Mouse (Mus musculus): ENCODE data around the gene Ubtf.

Gene Ubtf

DNA sequence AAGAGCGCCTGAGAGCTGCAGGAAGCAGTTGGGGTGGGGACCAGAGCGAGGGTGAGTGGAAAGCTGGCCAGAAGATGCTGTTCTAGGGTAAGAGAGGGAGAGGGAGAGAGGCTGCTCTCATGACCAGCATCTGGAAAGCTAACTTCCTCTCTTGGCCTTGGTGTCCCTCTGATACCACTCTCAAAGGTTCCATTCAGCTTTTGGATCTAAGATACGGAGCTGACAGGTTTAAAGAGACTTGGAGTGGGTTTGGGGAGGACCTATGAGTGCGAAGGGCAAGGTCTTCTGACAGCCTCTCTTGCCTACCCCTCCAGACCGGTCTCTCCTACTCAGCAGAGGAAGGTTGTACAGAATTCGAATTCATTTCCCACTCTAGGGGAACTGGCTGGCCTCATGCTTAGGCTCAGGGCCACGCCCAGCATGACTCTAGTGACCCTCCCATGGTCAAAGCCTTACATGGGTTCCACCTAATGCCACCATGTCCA, 28.6 kb upstream of the Ubtf start:
- in situ Hi-C loops (cut with MboI, MseI): no loop called here

DNA sequence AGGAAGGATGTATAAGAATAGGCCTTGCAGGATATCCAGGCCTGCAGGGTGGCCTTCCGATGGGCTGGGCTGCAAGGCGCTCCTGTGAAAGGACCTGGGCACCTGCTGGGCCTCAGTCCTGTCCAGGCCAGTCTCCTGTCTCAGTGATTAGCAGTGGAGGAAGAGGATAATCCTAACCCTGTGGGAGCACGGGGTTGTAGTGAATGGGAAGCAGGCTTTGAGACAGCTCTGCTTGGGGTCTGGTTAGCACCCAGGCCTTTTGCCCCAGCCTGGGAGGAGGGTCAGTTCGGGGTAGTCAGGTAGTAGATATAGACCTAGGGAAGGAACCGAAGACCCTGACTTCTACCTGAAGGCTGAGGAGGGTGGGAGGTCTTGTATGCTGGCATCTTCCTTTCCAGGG, 28.1 kb upstream of the Ubtf start:
- in situ Hi-C loops (cut with MboI, MseI): no loop called here

DNA sequence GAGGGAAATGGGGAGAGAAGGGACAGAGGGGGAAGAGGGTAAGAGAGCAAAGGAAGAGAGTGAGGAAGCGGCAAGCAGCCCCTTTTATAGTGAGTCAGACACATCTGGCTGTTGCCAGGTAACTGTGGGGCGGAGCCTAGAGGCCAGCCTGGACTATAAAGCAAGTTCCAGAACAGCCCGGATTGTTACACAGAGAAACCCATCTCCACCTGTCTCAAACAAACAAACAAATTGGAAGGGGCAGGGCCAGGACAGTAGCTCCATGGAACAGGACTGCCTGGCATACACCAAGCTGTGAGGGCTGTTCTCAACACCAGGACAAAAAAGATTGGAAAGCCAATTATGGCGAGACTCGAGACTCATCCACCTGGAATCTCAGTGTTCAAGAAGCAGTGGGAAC, 27.4 kb upstream of the Ubtf start:
- in situ Hi-C loops (cut with MboI, MseI): no loop called here

DNA sequence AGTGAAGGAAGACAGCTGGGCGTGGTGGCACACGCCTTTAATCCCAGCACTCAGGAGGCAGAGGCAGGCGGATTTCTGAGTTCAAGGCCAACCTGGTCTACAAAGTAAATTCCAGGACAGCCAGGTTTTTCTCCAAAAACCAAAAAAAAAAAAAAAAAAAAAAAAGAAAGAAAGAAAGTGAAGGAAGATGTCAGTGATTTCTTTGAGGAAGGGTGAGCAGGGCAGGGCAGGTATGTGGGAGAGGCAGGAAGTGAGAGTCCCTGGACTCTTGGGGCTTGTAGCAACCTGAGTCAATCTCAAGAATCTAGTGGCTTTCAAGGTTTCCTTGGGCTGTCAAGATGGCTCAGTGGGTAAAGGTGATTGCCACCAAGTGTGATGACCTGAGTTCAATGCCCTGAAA, 24.9 kb upstream of the Ubtf start:
- in situ Hi-C loops (cut with MboI, MseI): no loop called here

DNA sequence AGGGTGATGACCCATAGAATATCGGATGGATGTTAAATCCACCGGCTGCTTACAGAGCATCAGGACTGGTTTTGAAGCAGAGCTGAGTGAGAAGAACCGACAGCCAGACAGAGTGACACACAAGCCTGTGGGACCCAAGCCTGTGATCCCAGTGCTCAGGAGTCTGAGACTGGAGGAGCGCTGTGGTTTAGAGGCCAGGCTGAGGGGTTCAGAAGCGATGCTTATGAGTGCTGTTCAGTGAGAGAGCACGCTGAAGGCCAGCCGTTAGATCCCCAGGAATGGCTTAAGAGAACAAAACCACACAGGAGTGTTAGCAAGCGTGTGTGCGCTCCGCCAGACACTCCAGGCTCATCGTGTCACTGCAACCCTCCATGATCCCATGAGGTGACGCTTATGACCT, 23.2 kb upstream of the Ubtf start:
- in situ Hi-C loops (cut with MboI, MseI): no loop called here

DNA sequence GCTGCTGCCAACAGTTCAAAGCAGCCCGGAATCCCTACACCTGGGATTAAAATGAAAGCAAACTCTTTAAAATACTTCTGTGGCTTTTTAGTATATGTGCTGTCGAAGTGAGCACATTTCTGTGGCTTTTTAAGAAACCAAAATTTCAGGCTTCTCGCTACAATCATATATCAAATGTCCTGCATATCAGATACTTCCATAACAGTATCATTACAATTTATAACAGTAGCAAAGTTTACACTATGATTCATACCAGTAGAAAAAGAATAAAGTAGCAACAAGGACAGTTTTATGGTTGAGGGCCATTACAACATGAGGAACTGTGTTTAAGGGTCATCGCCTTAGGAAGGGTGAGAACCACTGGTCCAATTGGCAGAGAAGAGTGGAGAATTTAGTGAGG, 21.6 kb upstream of the Ubtf start:
- in situ Hi-C loops (cut with MboI, MseI): no loop called here

DNA sequence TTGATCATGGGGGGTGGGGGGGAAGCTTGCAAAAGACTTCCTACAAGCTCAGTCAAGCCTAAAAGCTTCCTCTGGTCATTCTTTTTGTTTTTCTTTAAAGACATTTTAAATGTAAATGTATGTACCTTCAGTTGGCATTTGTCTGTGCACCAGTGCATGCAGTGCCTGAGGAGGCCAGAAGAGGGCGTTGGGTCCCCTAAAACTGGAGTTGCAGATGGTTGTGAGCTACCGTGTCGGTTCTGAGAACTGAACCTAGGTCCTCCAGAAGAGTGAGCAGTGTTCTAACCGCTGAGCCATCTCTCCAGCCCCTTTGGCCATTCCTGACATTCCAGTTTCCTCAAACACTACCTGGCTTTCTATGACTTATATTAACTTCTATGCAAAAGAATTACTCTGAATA, 20.1 kb upstream of the Ubtf start:
- in situ Hi-C loops (cut with MboI, MseI): loop anchor here (10.0 kb wide), 1 partner anchor 605 kb away; the partner anchor contains the start of gene C1ql1

DNA sequence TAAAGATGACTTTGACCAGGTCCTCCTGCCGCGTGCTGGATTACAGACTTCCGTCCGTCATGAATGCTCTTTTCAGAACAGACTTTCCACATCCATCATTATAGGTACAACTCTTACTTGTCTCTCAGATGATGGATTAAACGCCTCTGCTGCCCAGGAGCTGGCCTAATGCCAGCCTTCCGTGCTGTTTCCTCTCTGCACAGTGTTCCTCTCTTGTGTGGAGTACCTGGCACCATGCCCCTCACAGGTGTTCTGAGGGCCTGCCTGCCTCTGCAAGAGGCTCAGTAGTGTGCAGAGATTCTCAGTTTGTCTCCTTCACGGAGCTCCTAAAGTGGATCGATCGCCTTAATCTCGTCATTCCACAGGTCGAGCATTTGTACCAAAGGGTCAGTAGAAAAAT, 19.7 kb upstream of the Ubtf start:
- in situ Hi-C loops (cut with MboI, MseI): loop anchor here (10.0 kb wide), 1 partner anchor 606 kb away; the partner anchor contains the start of gene C1ql1

DNA sequence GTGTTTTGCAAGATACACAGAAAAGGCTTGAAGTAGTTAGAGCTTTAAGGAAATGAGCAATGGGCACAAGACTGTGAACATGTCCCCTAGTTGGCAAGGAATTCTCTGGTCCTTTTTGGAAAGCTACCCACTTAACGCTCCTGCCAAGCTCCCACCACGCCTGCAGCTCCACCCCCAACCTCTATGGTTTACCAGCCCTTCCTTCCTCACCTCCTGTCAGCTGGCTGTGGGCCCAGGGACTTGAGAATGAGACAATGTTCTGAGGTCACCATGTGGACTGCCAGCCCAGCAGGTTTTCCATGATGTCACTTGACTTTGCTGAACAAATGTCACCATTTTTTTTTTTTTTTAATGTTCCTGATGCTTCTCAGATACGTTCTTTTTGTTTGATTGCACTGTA, 19.0 kb upstream of the Ubtf start:
- in situ Hi-C loops (cut with MboI, MseI): loop anchor here (10.0 kb wide), 1 partner anchor 606 kb away; the partner anchor contains the start of gene C1ql1

DNA sequence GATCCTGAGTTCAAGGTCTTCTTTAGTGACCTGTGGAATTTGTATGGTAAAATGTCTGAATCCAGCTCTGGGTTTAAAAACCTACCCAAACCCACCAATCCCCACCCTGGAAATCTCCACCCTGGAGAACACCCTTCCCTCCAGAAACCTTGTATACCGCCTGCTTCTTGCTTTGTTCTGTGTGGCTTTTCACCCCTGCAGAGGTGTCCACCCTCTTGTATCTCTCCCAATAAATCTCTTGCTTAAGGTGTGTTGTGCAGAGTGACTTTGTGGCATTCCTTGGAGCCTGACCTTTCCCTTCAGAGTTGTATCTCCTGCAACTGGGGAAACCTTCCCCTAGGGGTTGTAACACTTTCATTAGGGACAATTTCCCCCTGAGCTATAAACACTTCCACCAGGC, 18.4 kb upstream of the Ubtf start:
- in situ Hi-C loops (cut with MboI, MseI): loop anchor here (10.0 kb wide), 1 partner anchor 607 kb away; the partner anchor contains the start of gene C1ql1

DNA sequence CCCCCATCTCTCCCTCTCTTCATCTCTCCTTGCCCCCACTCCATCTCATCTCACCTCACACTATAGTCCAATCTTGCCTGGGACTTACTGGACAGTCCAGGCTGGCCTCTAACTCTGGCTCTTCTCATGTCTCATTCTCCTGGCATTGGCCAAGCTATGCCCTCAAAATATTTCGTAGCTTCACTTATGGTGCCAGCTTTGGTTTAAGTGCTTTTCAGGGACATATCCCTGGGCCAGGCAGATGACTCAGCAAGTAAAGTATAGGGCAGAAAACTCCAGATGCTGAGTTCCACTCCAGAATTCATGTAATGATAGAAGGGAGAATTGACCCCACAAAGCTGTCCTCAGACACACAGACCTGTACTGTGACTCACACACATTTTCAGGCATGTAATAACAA, 16.6 kb upstream of the Ubtf start:
- in situ Hi-C loops (cut with MboI, MseI): loop anchor here (10.0 kb wide), 1 partner anchor 609 kb away; the partner anchor contains the start of gene C1ql1

DNA sequence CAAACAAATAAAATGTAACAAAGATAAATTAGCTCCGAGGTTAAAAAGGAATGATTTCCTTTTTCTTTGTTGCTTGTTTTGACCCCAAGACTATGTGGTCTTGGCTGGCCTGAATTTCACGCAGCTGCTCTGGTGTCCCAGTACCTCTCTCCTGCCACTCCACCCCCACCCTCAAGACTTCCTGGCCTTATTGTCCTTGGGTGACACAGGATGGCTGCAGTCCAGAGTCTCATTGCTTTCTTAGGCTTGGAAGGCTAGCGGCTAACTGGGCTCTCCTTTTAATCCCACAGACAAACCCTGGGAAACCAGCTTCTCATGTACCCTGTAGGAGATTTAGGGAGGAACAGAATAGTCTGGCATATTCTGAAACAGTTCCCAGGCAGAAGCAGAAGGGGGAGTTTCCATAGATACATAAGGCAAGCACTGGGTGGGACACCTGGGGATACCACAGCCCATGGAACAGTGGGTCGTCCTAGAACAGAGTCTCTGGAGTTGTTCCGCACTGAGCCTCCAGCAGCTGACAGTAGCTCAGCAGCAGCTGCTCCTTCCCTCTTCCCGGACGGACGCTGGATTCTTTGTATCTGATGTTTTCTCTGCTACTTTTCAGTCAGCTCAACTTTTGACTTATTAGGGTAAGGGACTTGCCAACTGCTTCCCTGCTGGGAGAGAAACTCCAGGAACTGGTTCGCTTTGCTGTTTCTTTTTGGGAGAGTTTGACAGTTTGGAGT, 15.6 kb upstream of the Ubtf start:
- in situ Hi-C loops (cut with MboI, MseI): loop anchor here (10.0 kb wide), 1 partner anchor 610 kb away; the partner anchor contains the start of gene C1ql1

DNA sequence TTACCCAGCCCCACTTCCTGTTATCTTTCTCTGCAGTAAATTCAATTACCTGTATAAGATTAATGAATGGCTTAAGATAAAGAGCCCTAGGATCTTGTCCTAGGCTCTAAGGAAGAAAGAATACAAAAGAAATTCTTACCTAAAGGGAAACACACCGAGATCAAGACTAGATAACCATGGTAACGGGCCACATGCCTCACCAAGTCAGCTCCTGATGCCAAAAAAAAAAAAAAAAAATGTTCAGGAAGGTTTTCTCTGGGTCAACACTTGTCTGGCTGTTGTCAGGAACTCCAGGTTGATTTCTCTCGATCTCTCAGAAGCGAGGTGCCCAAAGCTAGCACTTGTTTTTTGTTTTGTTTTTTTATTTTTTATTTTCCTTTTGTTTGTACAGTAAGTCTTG, 14.5 kb upstream of the Ubtf start:
- in situ Hi-C loops (cut with MboI, MseI): loop anchor here (10.0 kb wide), 1 partner anchor 611 kb away; the partner anchor contains the start of gene C1ql1

DNA sequence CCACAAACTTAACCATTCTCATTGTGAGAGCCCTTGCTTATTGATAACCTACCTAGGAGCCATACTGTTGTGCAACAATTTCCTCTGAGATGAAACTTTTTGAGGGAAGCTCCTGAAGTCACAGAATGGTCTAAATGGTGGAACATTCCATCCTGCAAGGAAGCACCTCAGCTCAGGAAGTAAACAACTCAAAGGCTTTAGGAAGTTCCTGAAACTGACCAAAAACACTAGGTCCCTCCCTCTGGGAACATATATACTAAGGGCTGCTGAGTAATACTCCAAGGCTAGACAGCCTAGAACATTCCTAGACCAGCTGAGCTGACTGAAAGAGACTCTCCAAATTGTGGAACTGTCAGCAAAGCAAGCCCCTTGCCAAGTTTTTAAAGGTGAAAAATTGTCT, 13.5 kb upstream of the Ubtf start:
- in situ Hi-C loops (cut with MboI, MseI): loop anchor here (10.0 kb wide), 1 partner anchor 612 kb away; the partner anchor contains the start of gene C1ql1

DNA sequence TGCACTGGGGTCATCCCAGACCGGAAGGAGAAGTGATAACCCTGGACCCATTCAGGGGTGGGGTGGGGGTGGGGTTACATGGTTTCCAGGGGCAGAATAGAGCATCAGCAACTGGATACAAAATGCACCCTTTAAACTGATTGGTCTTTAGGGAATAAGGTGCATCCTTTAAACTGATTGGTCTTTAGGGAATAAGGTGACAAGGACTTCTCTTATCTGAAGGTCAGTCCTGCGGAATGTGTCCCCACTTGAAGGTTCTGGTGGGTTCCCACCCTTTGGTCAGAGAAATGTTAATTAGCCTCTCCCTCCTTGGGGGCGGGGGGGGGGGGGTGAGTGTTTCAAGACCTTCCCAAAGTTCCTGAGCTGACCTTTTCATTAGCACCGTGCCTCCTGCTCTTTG, 12.3 kb upstream of the Ubtf start:
- in situ Hi-C loops (cut with MboI, MseI): loop anchor here (10.0 kb wide), 1 partner anchor 613 kb away; the partner anchor contains the start of gene C1ql1

DNA sequence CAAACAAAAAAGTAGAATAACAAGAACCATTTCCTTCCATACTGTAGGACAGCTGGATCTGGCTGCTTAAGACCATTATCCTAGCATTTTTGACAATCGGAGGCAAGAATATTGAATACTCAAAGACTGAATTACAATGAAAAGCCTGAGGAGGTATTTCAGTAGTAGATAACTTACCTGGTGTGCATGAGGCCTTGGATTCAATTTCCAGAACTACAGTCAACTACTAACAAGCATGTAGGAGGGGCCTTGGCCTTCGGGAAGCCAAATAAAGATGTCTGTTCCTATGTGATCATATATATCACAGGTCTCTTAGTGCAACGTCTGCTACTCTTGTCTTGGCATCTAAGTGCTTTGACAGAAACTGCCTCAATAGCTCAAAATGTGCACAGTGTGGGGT, 10.5 kb upstream of the Ubtf start:
- in situ Hi-C loops (cut with MboI, MseI): loop anchor here (10.0 kb wide), 1 partner anchor 615 kb away; the partner anchor contains the start of gene C1ql1

DNA sequence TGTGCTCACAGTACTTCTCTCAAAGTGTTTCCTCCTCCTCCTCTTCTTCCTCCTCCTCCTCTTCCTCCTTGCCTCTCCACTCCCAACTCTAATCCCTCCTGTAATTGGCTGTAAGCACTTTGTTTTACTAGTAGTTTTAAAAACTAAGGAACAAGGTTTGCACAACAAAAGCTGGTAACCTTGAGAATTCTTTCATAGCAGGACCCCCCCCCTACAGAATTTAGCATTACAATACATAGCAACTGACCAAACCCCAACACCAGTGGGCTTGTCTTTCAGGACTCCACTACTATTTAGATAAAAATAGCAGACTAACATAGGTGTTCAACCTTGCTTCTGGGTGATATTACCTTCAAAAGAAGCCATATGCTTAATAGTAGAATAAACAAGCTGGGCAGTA, 10.0 kb upstream of the Ubtf start:
- in situ Hi-C loops (cut with MboI, MseI): no loop called here

DNA sequence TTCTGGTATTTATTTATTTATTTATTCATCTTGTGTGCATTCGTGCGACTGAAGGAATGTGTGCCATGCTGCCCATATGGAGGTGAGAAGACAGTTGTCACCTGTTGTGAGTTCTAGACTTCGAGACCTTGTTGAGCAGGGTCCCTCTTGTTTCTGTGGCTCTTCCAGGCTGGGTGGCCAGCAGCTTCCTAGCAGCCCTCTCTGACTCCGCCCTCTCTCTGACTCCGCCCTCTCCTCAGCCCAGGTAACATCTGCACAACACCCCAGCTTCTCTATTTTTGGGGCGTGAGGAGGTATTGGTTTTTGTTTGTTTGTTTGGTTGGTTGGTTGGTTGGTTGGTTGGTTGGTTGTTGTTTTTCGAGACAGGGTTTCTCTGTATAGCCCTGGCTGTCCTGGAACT, 8.3 kb upstream of the Ubtf start:
- in situ Hi-C loops (cut with MboI, MseI): no loop called here

DNA sequence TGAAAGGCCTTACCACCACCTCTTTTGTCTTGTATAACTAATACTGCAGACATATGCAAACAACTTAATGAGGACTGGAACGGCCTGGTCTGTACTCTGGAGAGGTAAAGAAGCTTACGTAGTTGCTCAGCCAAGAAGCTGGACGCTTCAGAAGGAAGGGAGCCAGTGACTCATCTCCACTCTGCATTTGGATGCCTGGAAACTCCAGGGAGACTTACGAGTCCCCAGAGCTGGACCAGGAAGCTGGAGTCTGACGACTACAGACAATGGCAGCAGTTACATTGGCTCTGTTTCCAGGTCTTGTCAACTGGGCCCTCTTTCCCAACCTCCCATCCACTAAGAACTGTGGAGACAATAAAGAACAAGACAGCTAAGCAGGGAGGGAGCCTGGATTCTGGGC, 7.7 kb upstream of the Ubtf start:
- in situ Hi-C loops (cut with MboI, MseI): no loop called here

DNA sequence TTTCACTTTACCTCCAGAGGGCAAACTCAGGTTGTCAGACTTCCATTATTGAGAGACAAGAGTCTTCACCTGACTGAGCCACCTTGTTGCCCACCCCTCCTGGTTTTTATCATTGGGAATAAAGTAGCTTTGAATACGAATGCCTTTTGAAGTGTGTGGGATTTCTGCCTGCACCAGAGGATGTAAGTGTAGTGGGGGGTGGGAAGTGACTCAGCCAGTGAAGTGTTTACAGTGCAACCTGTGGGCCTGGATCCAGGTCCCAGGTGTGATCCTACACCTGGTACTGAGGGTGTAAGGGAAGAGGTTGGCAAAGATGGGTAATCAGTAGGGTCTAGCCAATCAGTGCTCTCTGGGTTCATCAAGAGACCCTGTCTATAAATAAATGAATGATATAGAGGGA, 4.0 kb upstream of the Ubtf start:
- in situ Hi-C loops (cut with MboI, MseI): loop anchor here (5.0 kb wide), 1 partner anchor 109 kb away; the partner anchor contains the start of gene Grn

DNA sequence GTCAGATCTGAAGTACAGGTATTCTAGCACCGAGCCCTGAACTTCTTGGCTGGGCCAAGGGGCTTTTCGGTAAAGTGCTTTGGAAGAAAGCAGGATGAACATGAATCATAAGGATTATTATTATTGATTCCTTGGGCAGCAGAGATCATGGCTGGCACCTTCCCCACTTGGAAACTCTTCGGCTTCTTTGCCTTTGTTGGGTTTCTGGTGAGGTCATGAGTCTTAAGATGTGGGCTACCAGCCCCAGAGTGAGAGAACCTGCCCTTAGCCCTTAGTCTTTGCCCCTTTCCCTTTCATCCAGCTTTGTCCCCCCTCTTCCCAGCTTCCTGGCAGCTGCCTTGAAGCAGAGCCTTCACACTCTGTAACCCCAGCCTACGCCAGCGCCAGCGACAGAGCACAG, 2.4 kb upstream of the Ubtf start:
- in situ Hi-C loops (cut with MboI, MseI): loop anchor here (5.0 kb wide), 1 partner anchor 110 kb away; the partner anchor contains the start of gene Grn

DNA sequence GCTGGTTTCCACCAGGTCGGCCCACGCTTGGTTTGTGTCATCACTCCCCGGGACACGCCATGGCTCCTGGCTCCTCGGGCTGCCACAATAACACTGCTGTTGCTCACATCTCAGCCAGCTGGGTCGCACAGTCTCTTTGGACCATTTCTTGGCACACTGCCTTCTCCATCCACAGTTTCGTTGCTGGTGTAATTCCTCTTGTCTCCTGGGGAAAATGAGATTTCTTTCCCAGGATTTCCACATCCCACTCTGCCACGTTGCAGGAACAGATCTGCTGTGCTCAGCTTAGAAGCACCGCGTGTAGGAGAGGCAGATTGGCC, 1.1 kb upstream of the Ubtf start:
- in situ Hi-C loops (cut with MboI, MseI): loop anchor here (5.0 kb wide), 1 partner anchor 112 kb away; the partner anchor contains the start of gene Grn

All from T-helper 2 cell (primary cell).